Comparison of ENCODE assay signal across 10 mouse cellular contexts in the genomic region with DNA sequence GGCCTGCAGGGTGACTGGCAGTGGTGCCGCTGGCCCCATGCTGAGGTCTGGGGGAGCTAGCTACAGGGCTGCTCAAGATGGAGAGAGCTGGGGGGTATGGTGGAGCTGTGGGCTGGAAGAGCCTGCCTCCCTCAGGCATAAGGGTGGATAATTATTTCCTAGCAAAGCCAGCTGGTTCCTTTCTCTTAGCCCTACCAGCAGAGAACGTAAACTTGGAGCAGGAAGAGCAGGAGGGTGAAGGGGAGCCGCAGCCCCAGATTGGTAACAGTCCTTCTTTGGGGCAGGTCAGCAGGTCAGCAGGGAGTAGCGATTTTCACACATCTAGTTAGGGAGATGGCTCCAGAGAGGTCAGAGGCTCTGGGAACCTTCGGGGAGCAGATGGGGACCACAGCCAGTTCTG. TPM values are rescaled to one million over a fixed set of nuclear protein-coding genes. Genes with fewer than 3 reads are reported as not detected.
DNase-seq lines count a peak whose midpoint lies in the region; ATAC-seq lines count a peak whose summit lies in the region.
"Had no signal": no experiment of that assay in that cellular context is flagged by ENCODE, and none has a peak within 500 bp of the region (broad histone marks: within the 10 kb centered on the region; RNA-seq: fewer than 3 reads in every experiment).

No protein-coding gene starts in this region.

- no peak overlapping the region for H3K4me3 ChIP-seq in kidney, embryonic 14.5 days (ENCODE audit: low read length)
- no peak overlapping the region for H3K4me3 ChIP-seq in brown adipose tissue, adult 24 weeks (ENCODE audit: insufficient read depth, low read depth, low read length)
- no peak overlapping the region for H3K4me3 ChIP-seq in midbrain, embryonic 15.5 days

- H3K9me3 ChIP-seq in kidney, embryonic 14.5 days (ENCODE audit: control insufficient read depth, low read length): no peaks in the 10 kb centered on the region
- H3K9me3 ChIP-seq in midbrain, embryonic 15.5 days: no peaks in the 10 kb centered on the region

- H3K4me1 ChIP-seq in kidney, embryonic 14.5 days (ENCODE audit: control insufficient read depth, insufficient read depth, low read length): peaks cover 23% of the 10 kb centered on the region
- H3K4me1 ChIP-seq in brown adipose tissue, adult 24 weeks (ENCODE audit: control insufficient read depth, insufficient read depth, insufficient read length, low read length): peaks cover 19% of the 10 kb centered on the region
- no peaks in the 10 kb centered on the region for H3K4me1 ChIP-seq in midbrain, embryonic 15.5 days

- no peak overlapping the region for H3K4me2 ChIP-seq in kidney, embryonic 14.5 days (replicated peaks; ENCODE audit: low read depth, low read length)
- no peak overlapping the region for H3K4me2 ChIP-seq in midbrain, embryonic 15.5 days

- H3K9ac ChIP-seq in kidney, embryonic 14.5 days (ENCODE audit: low read depth, low read length): no peak overlapping the region; the same call in 1 of the 2 replicates
- no peak overlapping the region for H3K9ac ChIP-seq in midbrain, embryonic 15.5 days

- WGBS in kidney, embryonic 14.5 days: 12% methylated on average over 5 of the region's 5 CpGs
- 53% methylated on average over 5 of the region's 5 CpGs for WGBS in midbrain, embryonic 15.5 days

- peak; percentile 79 for ATAC-seq in kidney, embryonic 14.5 days (ENCODE audit: low FRiP score, low TSS enrichment)
- ATAC-seq in midbrain, embryonic 15.5 days (replicated peaks): no peak
- ATAC-seq in inflammation-experienced regulatory T-cells, adult 6 months: no peak

- H3K27ac ChIP-seq in kidney, embryonic 14.5 days (ENCODE audit: low read depth, low read length): peak overlapping the region; percentile 73
- peak overlapping the region; percentile 32 for H3K27ac ChIP-seq in brown adipose tissue, adult 24 weeks (replicated peaks; ENCODE audit: low read depth, low read length)
- H3K27ac ChIP-seq in midbrain, embryonic 15.5 days: peak overlapping the region; percentile 9; the same call in 1 of the 2 replicates
- H3K27ac ChIP-seq: macrophage had no signal

- DNase-seq in kidney, postnatal 36 days: no peak
- peak; percentile 35 for DNase-seq in forelimb bud, embryonic 11.5 days (ENCODE audit: low read depth, low spot score)
- DNase-seq in Muller cell, postnatal 12 days (ENCODE audit: inconsistent ontology term): no peak
- no peak for DNase-seq in spleen, postnatal 14 days (ENCODE audit: low spot score in 2 of 2)
- DNase-seq: cerebellum, adult 11-12 months had no signal

- no peaks in the 10 kb centered on the region for H3K27me3 ChIP-seq in kidney, embryonic 14.5 days (ENCODE audit: control insufficient read depth, insufficient read depth, low read length)
- no peaks in the 10 kb centered on the region for H3K27me3 ChIP-seq in midbrain, embryonic 15.5 days (replicated peaks)

- H3K36me3 ChIP-seq in kidney, embryonic 14.5 days (ENCODE audit: control insufficient read depth, insufficient read depth, low read length): peaks cover 51% of the 10 kb centered on the region
- 0 out of 2 replicates have a peak, but pooled peaks cover 4% of the 10 kb centered on the region for H3K36me3 ChIP-seq in midbrain, embryonic 15.5 days (replicated peaks)

RNA-seq across cellular contexts. Expression of gene Dnmt3a, which starts 44.4 kb away (rescaled TPM):
- polyA plus RNA-seq in kidney, embryonic 14.5 days (2014; fragmentation: Nextera tagmentation; extraction: Ambion mirVana): 59.9 and 87.9 TPM in 2 replicates
- polyA plus RNA-seq in brown adipose tissue, adult 24 weeks (2012; ENCODE audit: insufficient read depth, insufficient read length, missing spikeins): 11.8 and 12.6 TPM in 2 replicates
- 144 and 152 TPM in 2 replicates for polyA plus RNA-seq in midbrain, embryonic 15.5 days (2015; fragmentation: Nextera tagmentation; extraction: Ambion mirVana)
- 10 to 100 TPM; 16.8 to 25.5 (median 23.8) TPM for polyA plus RNA-seq in inflammation-experienced regulatory T-cells, adult 6 months (2017; shearing (Covaris generic))

Comparison
In these comparisons a context has a peak if more than half of its experiments do, and no peak if none do; other contexts are left out.
1. H3K27ac ChIP-seq: peak in every context shown above with its lines; median percentile 73 in kidney, embryonic 14.5 days; 32 in brown adipose tissue, adult 24 weeks; 9 in midbrain, embryonic 15.5 days.